Mouse (Mus musculus): ENCODE results near the gene Prm2. TPM values are rescaled to one million over a fixed set of nuclear protein-coding genes. Genes with fewer than 3 reads are reported as not detected.

Prm2 gene
- polyA plus RNA-seq, 1 experiment from 2014 or later = not detected

GRCm38 (mm10) chr16:10837903-10838302 is 42.0 kb upstream of the Prm2 start:
- no peak for ATAC-seq (ENCODE audit: insufficient read depth)
- no peak overlapping the region for H3K9ac ChIP-seq
- WGBS = 88% methylated on average over 1 of the region's 1 CpGs
- no peaks in the 10 kb centered on the region for H3K9me3 ChIP-seq (ENCODE audit: low read depth, low read length)
- H3K4me2 ChIP-seq = no peak overlapping the region
- peak overlapping the region; percentile 54; the same call in 1 of the 2 replicates for H3K27ac ChIP-seq (ENCODE audit: low read depth)
- DNase-seq = no peak
- no peak for TF ChIP-seq CTCF (IDR thresholded peaks at IDR 0.05; ENCODE audit: low read depth)
- H3K27me3 ChIP-seq (ENCODE audit: insufficient read depth, low read length) = no peaks in the 10 kb centered on the region
- peaks cover 8% of the 10 kb centered on the region; the same call in 1 of the 2 replicates for H3K36me3 ChIP-seq (ENCODE audit: insufficient read depth)
- H3K4me1 ChIP-seq (ENCODE audit: insufficient read depth) = peaks cover 13% of the 10 kb centered on the region
- H3K4me3 ChIP-seq (ENCODE audit: low read depth, low read length) = no peak overlapping the region

- no peak for ATAC-seq (ENCODE audit: insufficient read depth)
- H3K36me3 ChIP-seq (ENCODE audit: insufficient read depth) = peaks cover 8% of the 10 kb centered on the region; the same call in 1 of the 2 replicates
- H3K4me2 ChIP-seq = no peak overlapping the region
- no peak overlapping the region for H3K27ac ChIP-seq (ENCODE audit: low read depth)
- DNase-seq = no peak
- no peak overlapping the region for H3K4me3 ChIP-seq (ENCODE audit: low read depth, low read length)
- WGBS = 78% methylated on average over 3 of the region's 3 CpGs
- H3K9ac ChIP-seq = no peak overlapping the region
- H3K27me3 ChIP-seq (ENCODE audit: insufficient read depth, low read length) = no peaks in the 10 kb centered on the region
- TF ChIP-seq CTCF (IDR thresholded peaks at IDR 0.05; ENCODE audit: low read depth) = no peak
- H3K4me1 ChIP-seq (ENCODE audit: insufficient read depth) = peaks cover 13% of the 10 kb centered on the region
- no peaks in the 10 kb centered on the region for H3K9me3 ChIP-seq (ENCODE audit: low read depth, low read length)
Measured at GRCm38 (mm10) chr16:10837250-10837649, 41.3 kb upstream of the Prm2 start.

GRCm38 (mm10) chr16:10836388-10836787 is 40.5 kb upstream of the Prm2 start:
- no peak for TF ChIP-seq CTCF (IDR thresholded peaks at IDR 0.05; ENCODE audit: low read depth)
- Histone ChIP-seq H3K27ac (ENCODE audit: low read depth) (no peak overlapping the region), H3K36me3 (ENCODE audit: insufficient read depth) (peaks cover 7% of the 10 kb centered on the region; the same call in 1 of the 2 replicates), H3K9ac (no peak overlapping the region), H3K9me3 (ENCODE audit: low read depth, low read length) (no peaks in the 10 kb centered on the region), H3K4me2 (no peak overlapping the region), H3K4me3 (ENCODE audit: low read depth, low read length) (no peak overlapping the region), H3K27me3 (ENCODE audit: insufficient read depth, low read length) (no peaks in the 10 kb centered on the region), H3K4me1 (ENCODE audit: insufficient read depth) (peaks cover 13% of the 10 kb centered on the region)
- ATAC-seq (ENCODE audit: insufficient read depth) (no peak), DNase-seq (no peak)
- 84% methylated on average over 3 of the region's 3 CpGs for WGBS

- peak; percentile 93 for ATAC-seq (ENCODE audit: insufficient read depth)
- no peak for TF ChIP-seq CTCF (IDR thresholded peaks at IDR 0.05; ENCODE audit: low read depth)
- WGBS = under 1% methylated on average over 67 of the region's 69 CpGs
- peak within 1 kb of the TSS; percentile 83 for H3K9ac ChIP-seq
- H3K27me3 ChIP-seq (ENCODE audit: insufficient read depth, low read length) = no peaks in the 10 kb centered on the region
- H3K4me2 ChIP-seq = peak within 1 kb of the TSS; percentile 90
- peak; percentile 95 for DNase-seq
- peaks cover 13% of the 10 kb centered on the region for H3K4me1 ChIP-seq (ENCODE audit: insufficient read depth)
- peak within 1 kb of the TSS; percentile 95 for H3K27ac ChIP-seq (ENCODE audit: low read depth)
- H3K9me3 ChIP-seq (ENCODE audit: low read depth, low read length) = no peaks in the 10 kb centered on the region
- H3K36me3 ChIP-seq (ENCODE audit: insufficient read depth) = 0 out of 2 replicates have a peak, but pooled peaks cover 4% of the 10 kb centered on the region
- H3K4me3 ChIP-seq (ENCODE audit: low read depth, low read length) = peak within 1 kb of the TSS; percentile 80
Measured at GRCm38 (mm10) chr16:10834911-10835587, 39.1 kb upstream of the Prm2 start, which contains the start of gene Rmi2. TSS of gene Rmi2 (plus strand) at chr16:10835059.

- ATAC-seq (ENCODE audit: insufficient read depth) (peak; percentile 3; the same call in 1 of the 2 replicates), DNase-seq (peak; percentile 55)
- Histone ChIP-seq H3K9me3 (ENCODE audit: low read depth, low read length) (no peaks in the 10 kb centered on the region), H3K9ac (peak overlapping the region; percentile 83), H3K4me2 (peak overlapping the region; percentile 90), H3K27me3 (ENCODE audit: insufficient read depth, low read length) (no peaks in the 10 kb centered on the region), H3K36me3 (ENCODE audit: insufficient read depth) (no peaks in the 10 kb centered on the region), H3K27ac (ENCODE audit: low read depth) (no peak overlapping the region; the same call in 1 of the 2 replicates), H3K4me3 (ENCODE audit: low read depth, low read length) (peak overlapping the region; percentile 80), H3K4me1 (ENCODE audit: insufficient read depth) (peaks cover 13% of the 10 kb centered on the region)
- WGBS = 5% methylated on average over 12 of the region's 12 CpGs
- no peak for TF ChIP-seq CTCF (IDR thresholded peaks at IDR 0.05; ENCODE audit: low read depth)
Measured at GRCm38 (mm10) chr16:10834542-10834910, 38.6 kb upstream of the Prm2 start.

- no peak for DNase-seq
- no peak overlapping the region for H3K9ac ChIP-seq
- no peaks in the 10 kb centered on the region for H3K27me3 ChIP-seq (ENCODE audit: insufficient read depth, low read length)
- 69% methylated on average over 4 of the region's 4 CpGs for WGBS
- no peaks in the 10 kb centered on the region for H3K4me1 ChIP-seq (ENCODE audit: insufficient read depth)
- no peak overlapping the region for H3K4me3 ChIP-seq (ENCODE audit: low read depth, low read length)
- no peak for TF ChIP-seq CTCF (IDR thresholded peaks at IDR 0.05; ENCODE audit: low read depth)
- H3K9me3 ChIP-seq (ENCODE audit: low read depth, low read length) = no peaks in the 10 kb centered on the region
- no peak overlapping the region for H3K27ac ChIP-seq (ENCODE audit: low read depth)
- no peaks in the 10 kb centered on the region for H3K36me3 ChIP-seq (ENCODE audit: insufficient read depth)
- no peak overlapping the region for H3K4me2 ChIP-seq
- no peak for ATAC-seq (ENCODE audit: insufficient read depth)
Measured at GRCm38 (mm10) chr16:10828461-10828805, 32.5 kb upstream of the Prm2 start.

- no peaks in the 10 kb centered on the region for H3K27me3 ChIP-seq (ENCODE audit: insufficient read depth, low read length)
- H3K27ac ChIP-seq (ENCODE audit: low read depth) = no peak overlapping the region
- no peak overlapping the region for H3K4me2 ChIP-seq
- H3K4me3 ChIP-seq (ENCODE audit: low read depth, low read length) = no peak overlapping the region
- H3K9me3 ChIP-seq (ENCODE audit: low read depth, low read length) = no peaks in the 10 kb centered on the region
- no peaks in the 10 kb centered on the region for H3K4me1 ChIP-seq (ENCODE audit: insufficient read depth)
- no peak for TF ChIP-seq CTCF (IDR thresholded peaks at IDR 0.05; ENCODE audit: low read depth)
- no peaks in the 10 kb centered on the region for H3K36me3 ChIP-seq (ENCODE audit: insufficient read depth)
- DNase-seq (no peak), ATAC-seq (ENCODE audit: insufficient read depth) (no peak)
- WGBS = 73% methylated on average over 7 of the region's 7 CpGs
- H3K9ac ChIP-seq = no peak overlapping the region
Measured at GRCm38 (mm10) chr16:10827766-10828460, 32.0 kb upstream of the Prm2 start.
